In genomic region chr5:121661494-121661893, GRCm38 (mm10) we compare ENCODE assay signal across 9 mouse cellular contexts. TPM values are rescaled to one million over a fixed set of nuclear protein-coding genes. Genes with fewer than 3 reads are reported as not detected.
A peak's percentile ranks its signal among the peaks of the same experiment; 100 is the strongest.
DNase-seq lines count a peak whose midpoint lies in the region; ATAC-seq and TF ChIP-seq lines count a peak whose summit lies in the region.
"Had no signal": no experiment of that assay in that cellular context is flagged by ENCODE, and none has a peak within 500 bp of the region (broad histone marks: within the 10 kb centered on the region; RNA-seq: fewer than 3 reads in every experiment).

No protein-coding gene starts in this region.

- peak overlapping the region; percentile 78 for H3K4me2 ChIP-seq in kidney, embryonic 16.5 days (replicated peaks; ENCODE audit: low read depth, low read length)
- peak overlapping the region; percentile 76 for H3K4me2 ChIP-seq in hindbrain, embryonic 14.5 days (replicated peaks)
- H3K4me2 ChIP-seq in midbrain, embryonic 14.5 days (ENCODE audit: low read length): peak overlapping the region; percentile 81

- H3K4me1 ChIP-seq in kidney, embryonic 16.5 days (ENCODE audit: insufficient read depth, low read length): peaks cover 12% of the 10 kb centered on the region
- H3K4me1 ChIP-seq in cortical plate, adult 2 months (ENCODE audit: control insufficient read depth, insufficient read depth, low read length): peaks cover 6% of the 10 kb centered on the region; the same call in 1 of the 2 replicates
- peaks cover 21% of the 10 kb centered on the region for H3K4me1 ChIP-seq in hindbrain, embryonic 14.5 days (replicated peaks; ENCODE audit: control insufficient read depth, insufficient read depth, low read length)
- H3K4me1 ChIP-seq in midbrain, embryonic 14.5 days (ENCODE audit: control insufficient read depth, insufficient read depth, low read length): peaks cover 12% of the 10 kb centered on the region

- H3K4me3 ChIP-seq in kidney, embryonic 16.5 days (ENCODE audit: low read length): peak overlapping the region; percentile 83
- peak overlapping the region; percentile 65 for H3K4me3 ChIP-seq in cortical plate, adult 2 months (ENCODE audit: insufficient read depth, low read length)
- H3K4me3 ChIP-seq in hindbrain, embryonic 14.5 days (replicated peaks; ENCODE audit: low read length): peak overlapping the region; percentile 98
- H3K4me3 ChIP-seq in midbrain, embryonic 14.5 days (replicated peaks; ENCODE audit: low read depth, low read length): peak overlapping the region; percentile 98

- no peak for ATAC-seq in kidney, embryonic 16.5 days (ENCODE audit: low FRiP score, low TSS enrichment)
- no peak for ATAC-seq in hindbrain, embryonic 14.5 days (ENCODE audit: low FRiP score)
- ATAC-seq in midbrain, embryonic 14.5 days (ENCODE audit: low FRiP score, low TSS enrichment): no peak
- no peak for ATAC-seq in granulocyte monocyte progenitor cell, adult 5-6 weeks (replicated peaks; ENCODE audit: poor library complexity, severe bottlenecking)

- H3K27me3 ChIP-seq in kidney, embryonic 16.5 days (ENCODE audit: insufficient read depth, low read length): no peaks in the 10 kb centered on the region
- no peaks in the 10 kb centered on the region for H3K27me3 ChIP-seq in hindbrain, embryonic 14.5 days (ENCODE audit: control insufficient read depth, insufficient read depth, low read length)
- H3K27me3 ChIP-seq in midbrain, embryonic 14.5 days (ENCODE audit: control insufficient read depth, insufficient read depth, low read length): no peaks in the 10 kb centered on the region

- no peak overlapping the region for H3K27ac ChIP-seq in kidney, embryonic 16.5 days (ENCODE audit: low read length)
- H3K27ac ChIP-seq in cortical plate, adult 2 months (ENCODE audit: insufficient read depth, low read length): no peak overlapping the region
- H3K27ac ChIP-seq in hindbrain, embryonic 14.5 days: no peak overlapping the region
- H3K27ac ChIP-seq in midbrain, embryonic 14.5 days (replicated peaks; ENCODE audit: low read depth, low read length): no peak overlapping the region

- no peak for DNase-seq in kidney, postnatal 4 days
- no peak for DNase-seq in hindbrain, embryonic 14.5 days (ENCODE audit: low spot score)
- DNase-seq in midbrain, embryonic 14.5 days: no peak
- DNase-seq in cerebellum, adult 11 months: no peak
- DNase-seq in cerebellum, adult 8-10 months: no peak
- DNase-seq: spleen, adult 18-20 months had no signal

- H3K9me3 ChIP-seq in kidney, embryonic 16.5 days (ENCODE audit: low read length): no peaks in the 10 kb centered on the region
- H3K9me3 ChIP-seq in hindbrain, embryonic 14.5 days (ENCODE audit: control insufficient read depth, low read length): no peaks in the 10 kb centered on the region
- no peaks in the 10 kb centered on the region for H3K9me3 ChIP-seq in midbrain, embryonic 14.5 days (ENCODE audit: control insufficient read depth, low read length)

- WGBS in kidney, embryonic 16.5 days: 71% methylated on average over 5 of the region's 5 CpGs
- 88% methylated on average over 5 of the region's 5 CpGs for WGBS in hindbrain, embryonic 14.5 days
- 84% methylated on average over 5 of the region's 5 CpGs for WGBS in midbrain, embryonic 14.5 days

- H3K9ac ChIP-seq in kidney, embryonic 16.5 days (replicated peaks; ENCODE audit: low read length): peak overlapping the region; percentile 83
- H3K9ac ChIP-seq in hindbrain, embryonic 14.5 days: peak overlapping the region; percentile 95
- peak overlapping the region; percentile 84 for H3K9ac ChIP-seq in midbrain, embryonic 14.5 days (replicated peaks; ENCODE audit: low read length)

- H3K36me3 ChIP-seq in kidney, embryonic 16.5 days (ENCODE audit: insufficient read depth, low read length): peaks cover 19% of the 10 kb centered on the region
- peaks cover 39% of the 10 kb centered on the region for H3K36me3 ChIP-seq in hindbrain, embryonic 14.5 days (replicated peaks; ENCODE audit: control insufficient read depth, insufficient read depth)
- peaks cover 40% of the 10 kb centered on the region for H3K36me3 ChIP-seq in midbrain, embryonic 14.5 days (ENCODE audit: control insufficient read depth, insufficient read depth, low read length)

- TF ChIP-seq CTCF in cortical plate, adult 2 months (IDR thresholded peaks at IDR 0.05; ENCODE audit: extremely low read depth, insufficient read depth, low read length): no peak

- TF ChIP-seq POLR2A in cortical plate, adult 2 months (IDR thresholded peaks at IDR 0.05; ENCODE audit: extremely low read depth, insufficient read depth, low read length): no peak

RNA-seq across cellular contexts. Expression of gene Brap, which starts 1.1 kb away (rescaled TPM):
- polyA plus RNA-seq in kidney, embryonic 16.5 days (2015; fragmentation: Nextera tagmentation; extraction: Ambion mirVana): 34.9 and 37.4 TPM in 2 replicates
- polyA plus RNA-seq in cortical plate, adult 2 months (2012; rRNA removed): 51.8 and 57.5 TPM in 2 replicates
- 41.5 and 47.3 TPM in 2 replicates for polyA plus RNA-seq in hindbrain, embryonic 14.5 days (2014; fragmentation: Nextera tagmentation; extraction: Ambion mirVana)
- polyA plus RNA-seq in midbrain, embryonic 14.5 days (2014; fragmentation: Nextera tagmentation; extraction: Ambion mirVana): 39.1 and 47.6 TPM in 2 replicates
- 39.4 and 42.1 TPM in 2 replicates for total RNA-seq in granulocyte monocyte progenitor cell, adult 5-6 weeks (2014; fragmentation: Nextera tagmentation)
- 50.6 and 56.0 TPM in 2 replicates for total RNA-seq in granulocyte monocyte progenitor cell, adult 5-6 weeks (2017)

RNA-seq across cellular contexts. Expression of gene Acad10, which starts 1.2 kb away (rescaled TPM):
- 4.3 and 5.7 TPM in 2 replicates for polyA plus RNA-seq in kidney, embryonic 16.5 days (2015; fragmentation: Nextera tagmentation; extraction: Ambion mirVana)
- polyA plus RNA-seq in cortical plate, adult 2 months (2012; rRNA removed): 4.6 and 5.0 TPM in 2 replicates
- 1.7 and 2.2 TPM in 2 replicates for polyA plus RNA-seq in hindbrain, embryonic 14.5 days (2014; fragmentation: Nextera tagmentation; extraction: Ambion mirVana)
- 1.4 and 2.4 TPM in 2 replicates for polyA plus RNA-seq in midbrain, embryonic 14.5 days (2014; fragmentation: Nextera tagmentation; extraction: Ambion mirVana)
- total RNA-seq in granulocyte monocyte progenitor cell, adult 5-6 weeks (2014; fragmentation: Nextera tagmentation): 1.7 and 2.7 TPM in 2 replicates
- 2.1 and 4.5 TPM in 2 replicates for total RNA-seq in granulocyte monocyte progenitor cell, adult 5-6 weeks (2017)

RNA-seq across cellular contexts. Expression of gene Acad12, which starts 42.8 kb away (rescaled TPM):
- polyA plus RNA-seq in kidney, embryonic 16.5 days (2015; fragmentation: Nextera tagmentation; extraction: Ambion mirVana): 3.5 and 3.6 TPM in 2 replicates
- polyA plus RNA-seq in cortical plate, adult 2 months (2012; rRNA removed): 4.5 and 5.1 TPM in 2 replicates
- 1.2 and 1.5 TPM in 2 replicates for polyA plus RNA-seq in hindbrain, embryonic 14.5 days (2014; fragmentation: Nextera tagmentation; extraction: Ambion mirVana)
- polyA plus RNA-seq in midbrain, embryonic 14.5 days (2014; fragmentation: Nextera tagmentation; extraction: Ambion mirVana): 1.2 and 1.7 TPM in 2 replicates
- total RNA-seq in granulocyte monocyte progenitor cell, adult 5-6 weeks (2014; fragmentation: Nextera tagmentation): 0.84 and 2.5 TPM in 2 replicates
- 2.7 and 3.3 TPM in 2 replicates for total RNA-seq in granulocyte monocyte progenitor cell, adult 5-6 weeks (2017)

RNA-seq across cellular contexts. Expression of gene Atxn2, which starts 49.6 kb away (rescaled TPM):
- polyA plus RNA-seq in kidney, embryonic 16.5 days (2015; fragmentation: Nextera tagmentation; extraction: Ambion mirVana): 38.9 and 56.5 TPM in 2 replicates
- polyA plus RNA-seq in cortical plate, adult 2 months (2012; rRNA removed): 136 and 139 TPM in 2 replicates
- polyA plus RNA-seq in hindbrain, embryonic 14.5 days (2014; fragmentation: Nextera tagmentation; extraction: Ambion mirVana): 81.6 and 90.5 TPM in 2 replicates
- 85.3 and 92.2 TPM in 2 replicates for polyA plus RNA-seq in midbrain, embryonic 14.5 days (2014; fragmentation: Nextera tagmentation; extraction: Ambion mirVana)
- total RNA-seq in granulocyte monocyte progenitor cell, adult 5-6 weeks (2014; fragmentation: Nextera tagmentation): 73.0 and 98.5 TPM in 2 replicates
- 30.9 and 41.5 TPM in 2 replicates for total RNA-seq in granulocyte monocyte progenitor cell, adult 5-6 weeks (2017)
